Mouse (Mus musculus) neutrophil, adult 59 days (primary cell): Measurements from ENCODE around the gene Gpr84. TPM values are rescaled to one million over a fixed set of nuclear protein-coding genes. Genes with fewer than 3 reads are reported as not detected.

Source experiments
- total RNA-seq, 2 experiments: library from RNA; stranded (reverse); gene quantifications; 1 replicate in 1 of 2; 2 replicates in 1 of 2; pipeline ENCODE4 v1.2.4; 2023

Gene Gpr84
- total RNA-seq: 10 to 100 TPM; 13.3 to 18.7 TPM

GRCm38 (mm10) chr15:103310365-103310910 lies at the start of gene Gpr84:
Gene Gpr84 (minus strand): TSS chr15:103310612.

GRCm38 (mm10) chr15:103339961-103340337 lies 29.5 kb upstream of the Gpr84 start, which contains the start of gene Zfp385a:
Gene Zfp385a (minus strand): TSS chr15:103340093.

GRCm38 (mm10) chr15:103272419-103273279 lies 37.8 kb downstream of the Gpr84 start, which contains the start of gene Copz1:
Gene Copz1 (plus strand): TSS chr15:103272714.

Other genes starting within 250 kb of the Gpr84 start
- gene Smug1, start 143.5 kb downstream of the Gpr84 start, total RNA-seq: 1 to 10 TPM; 2.2 to 4.1 TPM
- 10 to 100 TPM; 38.5 to 38.9 TPM for gene Cbx5, start 70.8 kb downstream of the Gpr84 start, total RNA-seq
- gene Hnrnpa1, start 70.2 kb downstream of the Gpr84 start, total RNA-seq: 100 to 1,000 TPM; 216 to 267 TPM
- gene Nfe2, start 52.2 kb downstream of the Gpr84 start, total RNA-seq: 100 to 1,000 TPM; 245 to 253 TPM
- gene Copz1, start 37.9 kb downstream of the Gpr84 start, total RNA-seq: 100 to 1,000 TPM; 110 to 114 TPM
- 10 to 100 TPM; 28.2 to 34.9 TPM for gene Zfp385a, start 29.5 kb upstream of the Gpr84 start, total RNA-seq
- 10 to 100 TPM; 16.2 to 27.3 TPM for gene Itga5, start 56.2 kb upstream of the Gpr84 start, total RNA-seq
- 1 to 10 TPM; 1.4 TPM for gene Gtsf1, start 119.9 kb upstream of the Gpr84 start, total RNA-seq
- gene Gtsf2, start 137.9 kb upstream of the Gpr84 start, total RNA-seq: not detected
- gene Nckap1l, start 143.2 kb upstream of the Gpr84 start, total RNA-seq: 100 to 1,000 TPM; 286 to 298 TPM
- gene Pde1b, start 192.4 kb upstream of the Gpr84 start, total RNA-seq: 10 to 100 TPM; 70.0 to 73.0 TPM
- not detected for gene Ppp1r1a, start 227.4 kb upstream of the Gpr84 start, total RNA-seq